Mouse (Mus musculus): ENCODE measurements at regions not wholly inside any gene's neighbourhood (a gene's known extent, or its start where the extent isn't known, plus 50 kb on each side); places are given as distances from the start of the nearest gene placed in this dataset.

DNA sequence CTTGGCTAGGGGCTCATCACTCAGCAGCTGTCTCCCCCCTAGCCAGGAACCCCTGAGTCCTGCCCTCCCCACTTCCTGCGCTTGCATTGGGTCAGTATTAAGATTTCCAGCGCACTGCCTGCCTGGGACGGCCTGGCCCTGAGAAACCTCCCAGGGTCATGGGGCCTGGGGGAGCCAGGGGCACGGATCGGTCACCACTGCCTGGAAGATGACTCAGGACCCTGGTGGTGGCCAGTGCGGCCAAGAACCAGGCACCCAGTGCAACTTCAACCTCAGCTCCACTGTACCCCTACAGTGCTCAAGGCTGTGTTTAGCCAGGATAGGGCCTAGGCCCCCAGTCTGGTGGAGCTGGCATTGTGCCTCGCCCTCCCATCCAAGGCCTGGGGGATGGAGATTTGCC, 111.9 kb upstream of the Zbtb40 start:
- no peak for DNase-seq (ENCODE audit: low spot score in 2 of 2)

- peak in 1 of 2 experiments; percentile 11 for DNase-seq (ENCODE audit: low spot score in 2 of 2)
These were observed 109.6 kb upstream of the Zbtb40 start for GRCm38 (mm10) chr4:137158201-137158600.

- DNase-seq (ENCODE audit: low spot score in 2 of 2), result no peak
These were observed 108.0 kb upstream of the Zbtb40 start for GRCm38 (mm10) chr4:137156441-137157105.

- no peak for DNase-seq (ENCODE audit: low spot score in 2 of 2)
These were observed 100.2 kb upstream of the Zbtb40 start for GRCm38 (mm10) chr4:137148756-137149155.

- DNase-seq (ENCODE audit: low spot score in 2 of 2), result no peak
These were observed 99.2 kb upstream of the Zbtb40 start for GRCm38 (mm10) chr4:137147795-137148194.

DNA sequence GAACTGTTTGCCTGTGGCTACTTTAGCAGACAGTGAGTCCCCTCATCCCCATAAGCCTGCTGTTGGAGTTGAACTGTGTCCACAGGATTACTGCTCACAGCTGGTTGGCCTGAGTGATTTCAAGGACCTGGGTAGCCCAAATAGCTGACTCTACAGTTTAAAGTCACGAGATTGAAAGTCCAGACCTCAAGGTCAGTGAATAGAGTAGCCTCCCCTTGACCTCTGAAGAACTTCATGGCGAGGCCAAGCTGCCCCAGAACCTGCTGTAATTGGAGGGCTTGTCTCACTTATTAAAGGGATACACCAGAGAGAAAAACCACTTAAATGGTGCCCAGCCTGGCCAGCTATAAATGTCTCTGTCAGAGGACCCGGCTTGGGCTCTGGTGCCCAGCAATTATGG, 97.7 kb upstream of the Zbtb40 start:
- DNase-seq (ENCODE audit: low spot score in 2 of 2), result no peak

- no peak for DNase-seq (ENCODE audit: low spot score in 2 of 2)
These were observed 93.7 kb upstream of the Zbtb40 start for GRCm38 (mm10) chr4:137142316-137142715.

GRCm38 (mm10) chr4:137139051-137139705, 90.6 kb upstream of the Zbtb40 start:
- DNase-seq (ENCODE audit: low spot score in 2 of 2), result no peak

- no peak for DNase-seq (ENCODE audit: low spot score in 2 of 2)
These were observed 89.5 kb upstream of the Zbtb40 start for GRCm38 (mm10) chr4:137138127-137138526.

GRCm38 (mm10) chr4:137136313-137136712, 87.7 kb upstream of the Zbtb40 start:
- DNase-seq (ENCODE audit: low spot score in 2 of 2), result no peak

GRCm38 (mm10) chr4:137135792-137136191, 87.2 kb upstream of the Zbtb40 start:
- no peak for DNase-seq (ENCODE audit: low spot score in 2 of 2)

- no peak for DNase-seq (ENCODE audit: low spot score in 2 of 2)
These were observed 86.0 kb upstream of the Zbtb40 start for GRCm38 (mm10) chr4:137134553-137134952.

GRCm38 (mm10) chr4:137133789-137134188, 85.2 kb upstream of the Zbtb40 start:
- no peak for DNase-seq (ENCODE audit: low spot score in 2 of 2)

GRCm38 (mm10) chr4:137130619-137131212, 82.1 kb upstream of the Zbtb40 start:
- no peak for DNase-seq (ENCODE audit: low spot score in 2 of 2)

DNA sequence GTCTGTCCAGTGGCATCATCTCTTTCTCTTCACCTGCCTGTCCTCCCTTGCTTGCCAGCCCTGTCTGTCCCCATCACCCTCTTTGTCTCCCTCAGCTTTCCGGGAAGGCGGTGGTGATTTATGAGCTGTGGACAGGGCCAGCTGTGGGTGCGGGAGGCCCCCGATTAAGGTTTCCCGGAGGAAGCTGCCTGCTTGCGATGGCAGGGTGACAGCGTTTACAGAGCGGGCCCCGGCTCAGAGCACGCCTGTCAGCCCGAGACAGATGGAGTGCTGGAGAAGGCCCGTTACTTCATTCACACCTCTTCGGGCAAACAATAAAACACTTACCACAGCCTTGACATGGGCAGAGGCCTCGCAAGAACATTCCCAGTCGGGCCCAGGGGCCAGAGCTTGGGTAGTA, 79.6 kb upstream of the Zbtb40 start:
- DNase-seq (ENCODE audit: low spot score in 2 of 2), result no peak

GRCm38 (mm10) chr4:137121684-137122083, 73.1 kb upstream of the Zbtb40 start:
- peak in 1 of 2 experiments; percentile 15 for DNase-seq (ENCODE audit: low spot score in 2 of 2)

DNA sequence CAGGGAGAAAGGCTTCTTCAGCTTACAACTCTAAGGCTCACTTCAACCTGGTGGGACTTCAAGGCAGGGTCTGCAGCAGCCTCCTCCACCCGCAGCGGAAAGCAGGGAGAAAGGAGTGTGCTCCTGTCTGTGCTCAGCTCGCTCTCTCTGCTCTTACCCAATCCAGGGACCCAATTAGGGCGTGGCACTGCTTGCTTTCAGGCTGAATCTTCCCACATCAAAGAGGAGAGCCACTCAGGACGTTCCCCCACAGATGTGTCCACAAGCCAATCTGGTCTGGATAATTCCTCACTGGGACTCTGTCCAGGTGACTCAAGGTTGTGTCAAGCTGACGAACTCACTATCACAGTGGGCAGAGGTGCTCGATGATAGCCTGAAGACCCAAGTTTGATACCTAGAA, 72.0 kb upstream of the Zbtb40 start:
- DNase-seq (ENCODE audit: low spot score in 2 of 2), result no peak

- no peak for DNase-seq (ENCODE audit: low spot score in 2 of 2)
These were observed 69.7 kb upstream of the Zbtb40 start for GRCm38 (mm10) chr4:137118332-137118715.

DNA sequence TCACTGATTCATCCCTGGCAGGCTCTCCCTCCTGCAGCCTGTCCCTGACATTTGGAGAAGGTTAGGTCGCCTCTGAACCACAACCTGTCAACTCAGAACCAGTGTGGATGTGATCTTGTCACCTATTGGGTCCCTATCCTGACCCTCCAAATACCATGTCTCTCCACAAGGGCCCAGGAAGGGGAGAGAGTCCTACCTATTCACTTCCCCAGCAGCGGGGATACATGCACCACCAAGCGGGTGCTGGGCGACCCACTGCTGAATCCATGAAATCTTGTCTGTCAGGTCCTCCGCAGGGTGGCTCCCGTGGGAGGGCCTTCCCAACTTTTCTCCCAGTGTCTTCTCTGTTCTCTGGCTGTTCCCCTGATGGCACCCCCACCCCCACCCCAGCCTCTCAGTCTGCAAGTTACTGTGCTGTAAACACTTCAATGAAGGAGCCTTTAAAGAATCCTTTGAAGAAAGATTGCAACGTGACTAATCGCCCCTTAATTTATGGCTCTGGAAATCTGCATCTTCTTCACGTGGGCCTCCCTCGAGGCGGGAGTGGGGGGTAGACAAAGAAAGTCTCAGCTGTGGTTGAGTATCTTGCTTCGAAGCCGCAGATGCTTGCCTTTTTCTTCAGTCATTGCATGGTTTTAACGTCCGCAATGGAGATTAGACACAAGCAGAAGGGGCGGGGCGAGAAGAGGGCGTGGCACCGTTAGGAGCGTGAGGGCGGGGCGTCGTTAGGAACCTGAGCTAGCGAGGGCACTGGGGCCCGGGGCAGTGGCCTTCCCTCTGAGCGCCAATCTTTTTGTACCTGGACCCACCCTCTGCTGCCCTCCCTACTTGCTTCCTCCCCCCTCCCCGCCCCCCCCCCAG, 69.1 kb upstream of the Zbtb40 start:
- DNase-seq (ENCODE audit: low spot score in 2 of 2), result peak in 1 of 2 experiments; percentile 20

DNA sequence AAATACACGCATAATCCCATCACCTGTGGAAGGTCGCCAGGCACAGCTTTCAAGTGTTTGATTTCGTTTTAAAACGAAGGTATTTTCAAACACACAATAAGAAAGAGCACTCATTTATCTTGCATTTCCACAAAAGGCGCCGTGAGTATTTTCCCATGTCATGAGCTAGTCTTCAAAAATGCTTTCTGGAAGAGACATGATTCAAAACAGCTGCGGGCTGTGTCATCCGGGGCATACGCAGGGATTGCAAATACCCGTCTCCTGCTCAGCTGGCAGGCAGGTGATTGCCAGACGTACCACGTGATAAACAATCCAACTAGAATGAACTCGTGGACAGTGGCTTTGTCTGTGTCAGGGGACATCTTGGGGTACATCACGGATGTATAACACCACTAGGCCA, 66.5 kb upstream of the Zbtb40 start:
- no peak for DNase-seq (ENCODE audit: low spot score in 2 of 2)

GRCm38 (mm10) chr4:137110276-137110675, 61.7 kb upstream of the Zbtb40 start:
- DNase-seq (ENCODE audit: low spot score in 2 of 2), result no peak
